In the genomic region with DNA sequence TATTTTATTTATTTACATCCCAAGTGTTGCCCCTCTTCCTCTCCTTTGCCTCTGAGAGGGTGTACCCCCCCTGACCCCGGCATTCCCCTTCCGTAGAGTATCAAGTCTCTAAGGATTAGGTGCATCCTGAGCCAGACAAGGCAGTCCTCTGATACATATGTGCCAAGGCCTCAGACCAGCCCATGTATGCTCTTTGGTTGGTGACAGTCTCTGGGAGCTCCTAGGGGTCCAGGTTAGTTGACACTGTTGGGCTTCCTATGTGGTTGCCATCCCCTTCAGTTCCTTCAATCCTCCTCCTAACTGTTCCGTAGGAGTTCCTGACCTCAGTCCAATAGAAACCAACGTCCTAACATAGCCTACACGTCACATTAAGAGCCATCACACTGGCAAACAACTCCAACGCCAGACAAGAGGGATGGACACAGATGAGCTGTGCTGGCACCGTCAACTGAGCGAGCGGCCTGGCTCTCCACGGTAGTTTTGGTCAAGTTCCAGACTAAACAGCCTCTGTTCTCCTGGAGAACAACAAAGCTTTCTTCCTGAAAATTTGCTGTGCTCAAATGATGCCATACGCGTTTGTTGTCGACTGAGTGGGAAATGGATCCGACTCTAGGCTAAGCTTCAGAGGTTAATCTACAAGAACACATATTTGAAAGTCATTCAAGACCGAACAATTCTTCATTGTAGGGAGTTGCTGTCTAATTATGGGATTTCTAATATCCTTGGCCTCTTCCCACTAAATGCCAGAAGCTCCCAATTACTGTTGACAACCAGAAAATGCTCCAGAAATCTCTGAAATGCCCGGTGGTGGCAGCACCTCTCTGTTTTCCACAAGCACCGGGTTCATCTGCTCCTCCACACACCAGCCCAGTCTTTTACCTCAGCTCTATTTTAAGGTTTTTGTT, we compare ENCODE assay signal across 21 mouse cellular contexts. TPM values are rescaled to one million over a fixed set of nuclear protein-coding genes. Genes with fewer than 3 reads are reported as not detected.
DNase-seq lines count a peak whose midpoint lies in the region; ATAC-seq and TF ChIP-seq lines count a peak whose summit lies in the region.
"Had no signal": no experiment of that assay in that cellular context is flagged by ENCODE, and none has a peak within 500 bp of the region (broad histone marks: within the 10 kb centered on the region; RNA-seq: fewer than 3 reads in every experiment).

No protein-coding gene starts in this region.

- no peaks in the 10 kb centered on the region for H3K27me3 ChIP-seq in forebrain, embryonic 16.5 days (replicated peaks; ENCODE audit: control insufficient read depth, insufficient read depth, low read length)
- 0 out of 2 replicates have a peak, but pooled peaks cover 3% of the 10 kb centered on the region for H3K27me3 ChIP-seq in forebrain, embryonic 12.5 days
- H3K27me3 ChIP-seq: limb, embryonic 12.5 days; Patski had no signal

- H3K27ac ChIP-seq in forebrain, embryonic 16.5 days (ENCODE audit: low read length), result no peak overlapping the region
- H3K27ac ChIP-seq in forebrain, embryonic 12.5 days, result no peak overlapping the region
- H3K27ac ChIP-seq in left cerebral cortex, adult 2 months, result no peak overlapping the region
- H3K27ac ChIP-seq: heart, embryonic 13.5 days; limb, embryonic 12.5 days; liver, embryonic 14.5 days; stomach, postnatal 0 days had no signal

- ATAC-seq in forebrain, embryonic 16.5 days, result peak; percentile 63
- ATAC-seq in forebrain, embryonic 12.5 days (ENCODE audit: low FRiP score), result no peak
- ATAC-seq in cerebellum, adult (ENCODE audit: insufficient number of reproducible peaks, low FRiP score, low TSS enrichment), result peak; percentile 95
- ATAC-seq: Patski had no signal

- intact Hi-C loops in left cerebral cortex, adult 2 months (cut with DNase I), result no loop called here

- 0 out of 2 replicates have a peak, but pooled peaks cover 2% of the 10 kb centered on the region for H3K9me3 ChIP-seq in forebrain, embryonic 16.5 days (ENCODE audit: control insufficient read depth, low read length)
- no peaks in the 10 kb centered on the region for H3K9me3 ChIP-seq in forebrain, embryonic 12.5 days
- H3K9me3 ChIP-seq: heart, embryonic 13.5 days; limb, embryonic 12.5 days had no signal

- peak; percentile 14 for TF ChIP-seq CTCF in left cerebral cortex, adult 2 months (IDR thresholded peaks at IDR 0.05)

- 57% methylated on average over 17 of the region's 17 CpGs for WGBS in forebrain, embryonic 16.5 days
- WGBS in forebrain, embryonic 12.5 days, result 89% methylated on average over 17 of the region's 17 CpGs

- H3K4me1 ChIP-seq in forebrain, embryonic 16.5 days (replicated peaks; ENCODE audit: control insufficient read depth, insufficient read depth, low read length), result no peaks in the 10 kb centered on the region
- no peaks in the 10 kb centered on the region for H3K4me1 ChIP-seq in forebrain, embryonic 12.5 days
- H3K4me1 ChIP-seq: heart, embryonic 13.5 days; limb, embryonic 12.5 days had no signal

- no peak overlapping the region for H3K9ac ChIP-seq in forebrain, embryonic 16.5 days (replicated peaks; ENCODE audit: low read depth, low read length)
- no peak overlapping the region for H3K9ac ChIP-seq in forebrain, embryonic 12.5 days
- H3K9ac ChIP-seq: heart, embryonic 13.5 days; limb, embryonic 12.5 days; liver, embryonic 14.5 days had no signal

- H3K36me3 ChIP-seq in forebrain, embryonic 16.5 days (ENCODE audit: control insufficient read depth, insufficient read depth), result no peaks in the 10 kb centered on the region
- H3K36me3 ChIP-seq in forebrain, embryonic 12.5 days (replicated peaks), result no peaks in the 10 kb centered on the region
- H3K36me3 ChIP-seq: heart, embryonic 13.5 days; limb, embryonic 12.5 days had no signal

- no peak overlapping the region for H3K4me2 ChIP-seq in forebrain, embryonic 16.5 days (ENCODE audit: low read length)
- no peak overlapping the region for H3K4me2 ChIP-seq in forebrain, embryonic 12.5 days
- H3K4me2 ChIP-seq: heart, embryonic 13.5 days; limb, embryonic 12.5 days had no signal

- no peak overlapping the region for H3K4me3 ChIP-seq in forebrain, embryonic 16.5 days (replicated peaks; ENCODE audit: low read length)
- no peak overlapping the region for H3K4me3 ChIP-seq in forebrain, embryonic 12.5 days (replicated peaks)
- no peak overlapping the region for H3K4me3 ChIP-seq in left cerebral cortex, adult 2 months
- H3K4me3 ChIP-seq: heart, embryonic 13.5 days; limb, embryonic 12.5 days had no signal

- DNase-seq in left cerebral cortex, adult 2 months (ENCODE audit: extremely low spot score in 1 of 2, low spot score in 2 of 2), result no peak
- no peak for DNase-seq in left cerebral cortex, adult 18-20 months (ENCODE audit: low spot score in 2 of 2)
- DNase-seq in cerebellum, postnatal 14 days, result peak; percentile 86
- DNase-seq in adrenal gland, postnatal 36 days, result no peak
- DNase-seq: gastrocnemius, postnatal 36 days; heart, postnatal 4 days; kidney, adult 11 months; kidney, postnatal 25 days; layer of hippocampus, postnatal 36 days; lung, postnatal 10 days; right cerebral cortex, adult 18-20 months; thymus, postnatal 25 days had no signal

RNA-seq across cellular contexts. Expression of a gene that starts 6.4 kb away (rescaled TPM):
- polyA plus RNA-seq in forebrain, embryonic 16.5 days (2015; fragmentation: Nextera tagmentation; extraction: Ambion mirVana), result 7.0 and 8.3 TPM in 2 replicates
- 18.9 and 28.8 TPM in 2 replicates for polyA plus RNA-seq in forebrain, embryonic 12.5 days (2016; fragmentation: Nextera tagmentation; extraction: Ambion mirVana)
- 10 to 100 TPM; 18.0 to 24.6 TPM for total RNA-seq in left cerebral cortex, adult 2 months (2021)
- 10 to 100 TPM; 18.7 to 23.6 TPM for total RNA-seq in left cerebral cortex, adult 18-20 months (2021)
- total RNA-seq in adrenal gland, postnatal 36 days (2021), result 1 to 10 TPM; 2.7 to 4.7 TPM
- total RNA-seq: megakaryocyte-erythroid progenitor cell, adult 5-6 weeks had no signal

Comparison
In these comparisons a context has a peak if more than half of its experiments do, and no peak if none do; other contexts are left out.
1. DNase-seq: peak in cerebellum, postnatal 14 days (2 of 2); none in left cerebral cortex, adult 2 months (0 of 2), left cerebral cortex, adult 18-20 months (0 of 2) and adrenal gland, postnatal 36 days (0 of 2).